Mouse (Mus musculus) olfactory bulb, adult 2 months (tissue): Measurements from ENCODE around the gene Nsun2.

ENCODE experiments used
- CTCF ChIP-seq: fragments of 200-500 bp; IDR thresholded peaks from 2 replicates; pipeline ENCODE4 v1.5.1; 2012; ENCODE audit warnings: low read depth, mild to moderate bottlenecking, low read length, moderate library complexity; ENCODE audit not compliant: insufficient read depth
- POLR2A ChIP-seq: fragments of 200-500 bp; IDR thresholded peaks from 2 replicates; pipeline ENCODE4 v1.6.1; 2012; ENCODE audit warnings: mild to moderate bottlenecking, low read depth, low read length, moderate library complexity; ENCODE audit not compliant: insufficient read depth

DNA sequence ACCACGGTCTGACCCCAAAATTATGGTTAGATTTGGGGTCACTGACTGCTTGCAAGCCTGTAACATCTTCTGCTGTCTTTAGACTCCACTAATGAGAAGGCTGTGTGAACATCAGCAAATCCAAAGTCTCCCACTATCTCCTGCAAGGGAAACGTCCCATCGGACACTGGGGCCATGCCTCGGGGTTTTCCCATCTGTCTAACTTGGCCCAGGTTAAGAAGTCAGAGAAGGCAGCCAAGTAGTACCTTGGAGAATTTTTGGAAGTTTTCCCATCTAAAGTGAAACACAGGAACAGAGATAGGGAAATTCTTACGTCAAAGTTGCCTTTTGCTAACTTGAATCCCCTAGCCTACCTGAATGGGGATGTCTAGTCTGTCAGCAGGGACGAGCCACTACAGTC is 50.0 kb downstream of the Nsun2 start:
- TF ChIP-seq CTCF (no peak), POLR2A (no peak)
